In genomic region chr2:144701415-144702149, GRCm38 (mm10) we compare ENCODE assay signal across 28 mouse cellular contexts.
A peak's percentile ranks its signal among the peaks of the same experiment; 100 is the strongest.
DNase-seq lines count a peak whose midpoint lies in the region; ATAC-seq and TF ChIP-seq lines count a peak whose summit lies in the region.
"Had no signal": no experiment of that assay in that cellular context is flagged by ENCODE, and none has a peak within 500 bp of the region (broad histone marks: within the 10 kb centered on the region; RNA-seq: fewer than 3 reads in every experiment).

No protein-coding gene starts in this region.

- H3K36me3 ChIP-seq in midbrain, embryonic 11.5 days (ENCODE audit: control insufficient read depth, insufficient read depth, low read length): no peaks in the 10 kb centered on the region
- H3K36me3 ChIP-seq in midbrain, embryonic 16.5 days (ENCODE audit: control insufficient read depth, insufficient read depth, low read length): no peaks in the 10 kb centered on the region
- H3K36me3 ChIP-seq in intestine, embryonic 15.5 days: no peaks in the 10 kb centered on the region
- no peaks in the 10 kb centered on the region for H3K36me3 ChIP-seq in lung, postnatal 0 days (ENCODE audit: insufficient read depth, low read length)
- H3K36me3 ChIP-seq: forebrain, embryonic 10.5 days; heart, embryonic 15.5 days; hindbrain, embryonic 15.5 days; limb, embryonic 13.5 days; liver, embryonic 12.5 days; midbrain, embryonic 12.5 days; neural tube, embryonic 12.5 days had no signal

- TF ChIP-seq EP300 in lung, postnatal 0 days (IDR thresholded peaks at IDR 0.05): no peak

- H3K4me3 ChIP-seq in midbrain, embryonic 11.5 days (ENCODE audit: low read depth, low read length): no peak overlapping the region
- no peak overlapping the region for H3K4me3 ChIP-seq in midbrain, embryonic 16.5 days (ENCODE audit: low read depth, low read length)
- H3K4me3 ChIP-seq in intestine, embryonic 15.5 days (replicated peaks): no peak overlapping the region
- no peak overlapping the region for H3K4me3 ChIP-seq in lung, postnatal 0 days (ENCODE audit: low read depth, low read length)
- H3K4me3 ChIP-seq: forebrain, embryonic 10.5 days; heart, embryonic 15.5 days; hindbrain, embryonic 15.5 days; limb, embryonic 13.5 days; liver, embryonic 12.5 days; midbrain, embryonic 12.5 days; neural tube, embryonic 12.5 days had no signal

- no peaks in the 10 kb centered on the region for H3K9me3 ChIP-seq in midbrain, embryonic 11.5 days (ENCODE audit: control insufficient read depth, low read length)
- H3K9me3 ChIP-seq in midbrain, embryonic 16.5 days (replicated peaks; ENCODE audit: control insufficient read depth, low read length, poor library complexity, severe bottlenecking): no peaks in the 10 kb centered on the region
- H3K9me3 ChIP-seq in intestine, embryonic 15.5 days: no peaks in the 10 kb centered on the region
- H3K9me3 ChIP-seq in lung, postnatal 0 days (ENCODE audit: low read length): no peaks in the 10 kb centered on the region
- H3K9me3 ChIP-seq: forebrain, embryonic 10.5 days; G1E; heart, embryonic 15.5 days; hindbrain, embryonic 15.5 days; limb, embryonic 13.5 days; liver, embryonic 12.5 days; midbrain, embryonic 12.5 days; neural tube, embryonic 12.5 days had no signal

- H3K27ac ChIP-seq in midbrain, embryonic 11.5 days (ENCODE audit: low read depth, low read length): no peak overlapping the region
- H3K27ac ChIP-seq in midbrain, embryonic 16.5 days (ENCODE audit: low read length): no peak overlapping the region
- no peak overlapping the region for H3K27ac ChIP-seq in intestine, embryonic 15.5 days
- H3K27ac ChIP-seq in lung, postnatal 0 days (ENCODE audit: low read length): no peak overlapping the region
- H3K27ac ChIP-seq: forebrain, embryonic 10.5 days; heart, embryonic 15.5 days; hindbrain, embryonic 15.5 days; limb, embryonic 13.5 days; liver, embryonic 12.5 days; midbrain, embryonic 12.5 days; neural tube, embryonic 12.5 days had no signal

- no peaks in the 10 kb centered on the region for H3K27me3 ChIP-seq in midbrain, embryonic 11.5 days (ENCODE audit: control insufficient read depth, insufficient read depth, low read length)
- no peaks in the 10 kb centered on the region for H3K27me3 ChIP-seq in midbrain, embryonic 16.5 days (ENCODE audit: control insufficient read depth, insufficient read depth, low read depth, low read length)
- H3K27me3 ChIP-seq in intestine, embryonic 15.5 days (replicated peaks): no peaks in the 10 kb centered on the region
- H3K27me3 ChIP-seq in lung, postnatal 0 days (replicated peaks; ENCODE audit: insufficient read depth, low read length): no peaks in the 10 kb centered on the region
- H3K27me3 ChIP-seq: heart, embryonic 15.5 days; hindbrain, embryonic 15.5 days; limb, embryonic 13.5 days; liver, embryonic 12.5 days; midbrain, embryonic 12.5 days; neural tube, embryonic 12.5 days had no signal

- TF ChIP-seq CTCF in lung, postnatal 0 days (IDR thresholded peaks at IDR 0.05): no peak; the same call in 1 of the 2 replicates

- peak; percentile 76 for DNase-seq in heart, adult 11 months
- DNase-seq in heart, adult 9 months (ENCODE audit: low spot score in 2 of 2): no peak
- DNase-seq in midbrain, embryonic 11.5 days (ENCODE audit: low spot score, missing footprints): no peak
- no peak for DNase-seq in adrenal gland, postnatal 14 days
- no peak for DNase-seq in lung, postnatal 0 days (ENCODE audit: low spot score)
- DNase-seq: adrenal gland, postnatal 36 days; cerebellum, adult 11 months; cerebellum, adult 9-11 months; gastrocnemius, postnatal 14 days; heart, postnatal 36 days; kidney, adult 2 months; kidney, postnatal 10 days; layer of hippocampus, postnatal 36 days; lung, adult 18-20 months; lung, postnatal 14 days; right cerebral cortex, postnatal 25 days; thymus, postnatal 25 days had no signal

- H3K4me2 ChIP-seq in midbrain, embryonic 11.5 days: no peak overlapping the region
- no peak overlapping the region for H3K4me2 ChIP-seq in midbrain, embryonic 16.5 days (ENCODE audit: low read length)
- H3K4me2 ChIP-seq in intestine, embryonic 15.5 days (replicated peaks): no peak overlapping the region
- H3K4me2 ChIP-seq in lung, postnatal 0 days (replicated peaks; ENCODE audit: low read depth, low read length): no peak overlapping the region
- H3K4me2 ChIP-seq: heart, embryonic 15.5 days; hindbrain, embryonic 15.5 days; limb, embryonic 13.5 days; liver, embryonic 12.5 days; midbrain, embryonic 12.5 days; neural tube, embryonic 12.5 days had no signal

- H3K4me1 ChIP-seq in midbrain, embryonic 11.5 days (ENCODE audit: control insufficient read depth, insufficient read depth, low read length): no peaks in the 10 kb centered on the region
- H3K4me1 ChIP-seq in midbrain, embryonic 16.5 days (ENCODE audit: control insufficient read depth, insufficient read depth, low read length): no peaks in the 10 kb centered on the region
- no peaks in the 10 kb centered on the region for H3K4me1 ChIP-seq in intestine, embryonic 15.5 days (replicated peaks)
- no peaks in the 10 kb centered on the region for H3K4me1 ChIP-seq in lung, postnatal 0 days (ENCODE audit: insufficient read depth, low read depth, low read length)
- H3K4me1 ChIP-seq: forebrain, embryonic 10.5 days; heart, embryonic 15.5 days; hindbrain, embryonic 15.5 days; liver, embryonic 12.5 days; midbrain, embryonic 12.5 days; neural tube, embryonic 12.5 days had no signal

- no peak overlapping the region for H3K9ac ChIP-seq in midbrain, embryonic 11.5 days (ENCODE audit: low read length)
- H3K9ac ChIP-seq in midbrain, embryonic 16.5 days (ENCODE audit: low read depth, low read length): no peak overlapping the region
- no peak overlapping the region for H3K9ac ChIP-seq in intestine, embryonic 15.5 days
- no peak overlapping the region for H3K9ac ChIP-seq in lung, postnatal 0 days (replicated peaks; ENCODE audit: low read depth)
- H3K9ac ChIP-seq: heart, embryonic 15.5 days; hindbrain, embryonic 15.5 days; limb, embryonic 13.5 days; liver, embryonic 12.5 days; midbrain, embryonic 12.5 days; neural tube, embryonic 12.5 days had no signal

- ATAC-seq in midbrain, embryonic 11.5 days (ENCODE audit: low FRiP score): peak; percentile 31; the same call in 1 of the 2 replicates
- no peak for ATAC-seq in midbrain, embryonic 16.5 days
- ATAC-seq in intestine, embryonic 15.5 days: peak; percentile 91
- ATAC-seq in lung, postnatal 0 days: no peak
- ATAC-seq: forebrain, embryonic 16.5 days; liver, embryonic 12.5 days had no signal

- WGBS in midbrain, embryonic 11.5 days: 91% methylated on average over 3 of the region's 3 CpGs
- WGBS in midbrain, embryonic 16.5 days: 91% methylated on average over 3 of the region's 3 CpGs
- whole genome bisulfite sequencing in intestine, embryonic 15.5 days: 87% methylated on average over 3 of the region's 3 CpGs
- WGBS in lung, postnatal 0 days: 93% methylated on average over 3 of the region's 3 CpGs

Comparison
In these comparisons a context has a peak if more than half of its experiments do, and no peak if none do; other contexts are left out.
1. ATAC-seq: peak in midbrain, embryonic 11.5 days (single experiment) and intestine, embryonic 15.5 days (single experiment); none in midbrain, embryonic 16.5 days (single experiment) and lung, postnatal 0 days (single experiment).